Mouse (Mus musculus) left cerebral cortex, postnatal 14 days (tissue): ENCODE data around the gene Enah. TPM values are rescaled to one million over a fixed set of nuclear protein-coding genes. Genes with fewer than 3 reads are reported as not detected.

Experiments used
- DNase-seq, 2 experiments: peaks; one replicate each; pipeline ENCODE4 v3.0.0; 2021 to 2022; ENCODE audit warnings: low spot score in 2 of 2, mixed read lengths in 1 of 2
- intact Hi-C: fragments of 180-260 bp; cut with DNase I; formaldehyde crosslinking; loops from one replicate; pipeline ENCODE4 v1.15.1; 2025
- total RNA-seq, 2 experiments: library from RNA; stranded (reverse); gene quantifications; 2 replicates each; pipeline ENCODE4 v1.2.3; 2021

Enah gene
- total RNA-seq, 2 experiments from 2014 or later = 137 to 151 TPM

DNA sequence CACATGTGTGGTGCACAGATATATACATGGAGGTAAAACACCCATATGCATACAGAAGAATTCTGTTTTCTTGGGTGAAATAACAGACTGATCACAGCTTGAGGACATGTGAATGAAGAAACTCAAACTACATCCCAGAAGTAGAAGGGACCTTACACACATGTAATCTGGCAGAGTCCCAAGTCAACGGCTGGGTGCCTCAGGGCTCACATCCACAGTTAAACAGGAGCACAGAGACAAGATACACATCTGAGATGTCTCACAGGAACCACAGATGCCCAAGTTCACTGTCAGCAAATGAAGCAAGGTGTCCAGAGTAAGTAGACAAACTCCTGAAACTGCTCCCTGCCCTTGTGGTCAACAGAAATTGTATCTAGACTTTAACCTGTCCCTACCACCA, 120.8 kb downstream of the Enah start:
- DNase-seq = no peak
- intact Hi-C loops = no loop called here

DNA sequence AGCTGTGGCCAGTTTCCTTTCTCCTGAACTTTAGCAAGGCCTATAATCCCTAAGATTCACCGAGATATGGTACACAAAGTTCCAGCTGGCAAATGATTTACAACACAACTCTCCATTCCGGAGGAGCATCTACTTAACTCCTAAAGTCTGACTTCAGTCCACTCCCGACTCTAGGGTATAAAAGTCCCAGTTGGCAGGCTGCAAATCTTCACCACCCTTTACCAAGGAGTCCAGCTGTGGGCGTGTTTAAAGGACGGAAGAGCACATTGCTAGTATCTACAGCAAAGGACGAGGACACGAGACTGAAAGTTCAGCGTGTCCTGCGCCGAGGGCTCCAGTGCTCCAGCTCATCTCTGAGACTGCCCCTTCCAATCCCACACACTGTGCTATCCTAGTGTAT, 122.8 kb downstream of the Enah start:
- DNase-seq = no peak
- intact Hi-C loops = no loop called here

DNA sequence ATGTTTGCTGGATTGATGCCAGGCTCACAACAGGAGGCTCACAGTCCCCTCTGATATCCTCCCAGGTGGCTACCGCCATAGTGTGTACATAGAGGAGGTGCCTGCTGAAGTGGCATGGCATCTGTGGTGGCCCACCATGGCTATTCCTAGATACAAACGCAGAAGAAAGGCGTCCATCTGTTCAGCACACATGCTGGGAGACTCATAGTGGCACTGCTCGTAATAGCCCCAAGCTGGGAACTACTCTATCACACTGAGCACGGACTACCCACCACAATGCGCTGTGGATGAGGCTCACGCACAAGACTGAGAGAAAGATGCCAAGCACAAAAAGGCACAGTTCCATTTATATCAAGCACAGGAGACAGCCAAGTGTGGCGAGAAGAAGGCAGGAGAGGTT, 126.1 kb downstream of the Enah start:
- intact Hi-C loops = loop anchor here (5.0 kb wide), 1 partner anchor 124 kb away; the partner anchor contains the start of gene Enah
- peak; percentile 74 to 86 for DNase-seq

DNA sequence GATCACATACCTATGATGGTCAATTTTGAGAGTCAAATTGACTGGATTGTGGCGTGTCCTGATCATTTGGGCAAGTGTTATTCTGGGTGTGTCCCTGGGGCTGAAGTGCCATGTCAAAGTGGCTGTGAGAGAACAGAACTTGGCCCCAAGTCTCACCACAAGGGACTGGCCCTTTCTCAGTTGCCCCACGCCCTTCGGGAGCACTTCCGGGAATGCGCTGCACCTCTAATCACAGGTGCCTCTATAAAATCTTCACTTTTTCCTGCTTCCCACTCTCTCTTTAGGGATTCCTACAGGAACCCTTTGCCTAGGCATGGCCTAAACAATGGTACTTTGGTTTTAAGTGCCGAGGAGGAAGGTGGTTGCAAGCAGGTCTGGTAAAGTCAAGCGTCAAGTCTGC, 130.1 kb downstream of the Enah start:
- intact Hi-C loops = loop anchor here (5.0 kb wide), 2 partner anchors 128 to 648 kb away; partner anchors contain the start of gene Enah
- DNase-seq = no peak

DNA sequence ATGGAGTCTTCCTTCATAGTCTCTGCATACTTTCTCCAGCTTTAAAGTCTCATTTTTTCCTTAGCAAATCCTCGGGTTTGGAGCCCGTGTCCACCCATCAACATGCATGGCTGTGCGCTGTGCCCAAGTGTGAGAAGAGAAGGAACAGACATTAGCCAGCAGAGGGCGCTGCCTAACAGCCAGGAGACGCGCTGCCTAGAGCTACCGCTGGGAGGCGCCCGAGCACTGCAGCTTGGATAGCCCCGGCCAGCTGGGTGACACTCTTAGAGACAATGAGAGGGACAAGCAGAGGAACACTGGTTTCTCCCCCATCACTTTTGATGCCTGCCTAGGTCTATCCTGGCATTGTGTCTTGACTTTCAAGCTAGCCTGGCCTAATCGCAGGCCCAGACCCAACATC, 131.0 kb downstream of the Enah start:
- intact Hi-C loops = loop anchor here (1.0 to 5.0 kb wide), 2 partner anchors 226 to 648 kb away; no protein-coding TSS in a partner anchor

DNA sequence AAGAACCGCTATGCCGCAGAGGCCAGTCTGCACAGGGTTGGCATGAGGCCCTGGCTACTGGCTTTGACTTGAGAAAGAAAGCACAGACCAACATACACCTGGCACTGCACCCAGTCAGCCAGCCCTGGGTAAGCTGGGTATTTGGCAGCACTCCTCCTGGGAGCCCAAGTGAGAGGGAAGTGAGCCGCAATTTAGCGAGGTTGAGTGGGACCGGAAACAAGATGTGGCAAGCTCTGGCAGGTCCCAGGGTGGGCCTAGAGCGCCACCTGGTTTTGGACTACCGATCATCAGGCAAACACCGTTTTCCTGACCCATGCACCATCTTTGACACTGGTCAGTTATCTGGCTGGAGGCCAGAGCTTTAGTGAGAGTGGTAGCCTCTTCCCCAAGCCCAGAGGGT, 138.3 kb downstream of the Enah start:
- DNase-seq = peak; percentile 25 to 50

More for the DNA sequence above, 131.0 kb downstream of the Enah start:
- peak; percentile 87 to 91 for DNase-seq

DNA sequence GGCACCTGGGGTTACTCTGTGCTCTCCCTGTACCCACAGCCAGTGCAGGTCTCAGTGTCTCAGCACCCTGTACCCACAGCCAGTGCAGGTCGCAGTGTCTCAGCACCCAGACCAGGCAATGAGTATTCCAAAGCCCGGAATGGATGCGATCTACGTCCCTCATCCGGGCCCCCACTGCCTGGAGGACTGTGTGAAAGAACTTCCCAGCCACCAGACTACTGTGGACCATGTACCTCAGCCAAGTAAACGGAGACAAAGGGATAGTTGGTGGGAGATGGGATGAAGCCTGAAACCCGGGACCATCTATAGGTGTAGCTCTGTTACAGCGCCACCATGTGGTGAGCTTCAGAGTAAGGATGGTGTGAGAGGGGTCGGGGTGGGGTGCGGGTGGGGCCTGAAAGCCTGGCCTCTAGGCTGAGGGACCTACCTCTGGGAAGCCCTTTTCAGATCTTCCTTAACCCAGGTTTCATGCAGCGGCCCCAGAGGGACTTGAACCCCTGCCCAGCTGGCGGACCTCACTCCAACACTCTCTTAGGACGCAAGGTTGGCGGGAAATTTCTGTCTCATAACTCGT, 139.0 kb downstream of the Enah start:
- DNase-seq = no peak
- intact Hi-C loops = loop anchor here (2.0 to 5.0 kb wide), 2 partner anchors 39 to 152 kb away; partner anchors contain the start of gene Lbr

More for the DNA sequence above, 138.3 kb downstream of the Enah start:
- intact Hi-C loops = loop anchor here (2.0 to 5.0 kb wide), 2 partner anchors 39 to 153 kb away; partner anchors contain the start of gene Lbr

DNA sequence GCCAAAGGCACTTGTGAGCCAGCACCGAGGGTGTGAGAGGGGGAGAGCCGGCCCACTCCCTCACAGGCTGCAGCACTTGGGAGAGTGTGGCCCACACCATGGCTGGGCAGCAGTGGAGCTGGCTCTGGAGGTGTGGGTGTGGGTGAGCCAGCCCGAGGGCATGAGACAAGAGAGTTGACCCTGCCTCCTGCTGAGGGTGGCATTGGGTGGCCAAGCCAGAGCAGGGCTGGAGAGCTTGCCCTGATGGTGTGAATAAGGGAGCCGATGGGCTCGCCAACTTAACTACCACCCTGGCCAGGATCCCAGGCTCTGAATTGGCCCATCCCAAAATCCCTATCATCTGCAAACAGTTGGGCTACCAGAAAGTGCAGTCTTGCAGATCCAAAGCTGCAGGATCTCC, 141.4 kb downstream of the Enah start:
- intact Hi-C loops = no loop called here

DNA sequence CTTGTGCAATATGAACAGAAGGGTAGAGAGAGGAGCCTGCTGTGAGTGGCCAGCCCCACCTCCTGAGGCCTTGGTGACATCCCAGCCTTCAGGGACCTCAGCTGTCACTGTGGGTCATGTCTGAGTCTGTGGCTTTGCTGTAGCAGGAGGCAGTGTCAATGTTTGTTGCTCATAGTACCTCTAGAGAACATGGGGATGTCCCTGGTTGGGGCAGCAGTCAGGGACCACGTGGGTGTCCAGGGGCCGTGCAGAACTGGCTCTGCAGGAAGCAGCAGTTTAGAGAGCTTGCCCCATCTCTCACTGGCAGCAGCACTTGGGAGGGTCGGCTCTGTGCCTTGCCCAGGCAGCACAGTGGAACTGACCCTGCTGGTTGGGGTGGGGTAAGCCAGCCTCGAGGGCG, 142.7 kb downstream of the Enah start:
- no peak for DNase-seq
- intact Hi-C loops = no loop called here

More for the DNA sequence above, 141.4 kb downstream of the Enah start:
- no peak for DNase-seq

DNA sequence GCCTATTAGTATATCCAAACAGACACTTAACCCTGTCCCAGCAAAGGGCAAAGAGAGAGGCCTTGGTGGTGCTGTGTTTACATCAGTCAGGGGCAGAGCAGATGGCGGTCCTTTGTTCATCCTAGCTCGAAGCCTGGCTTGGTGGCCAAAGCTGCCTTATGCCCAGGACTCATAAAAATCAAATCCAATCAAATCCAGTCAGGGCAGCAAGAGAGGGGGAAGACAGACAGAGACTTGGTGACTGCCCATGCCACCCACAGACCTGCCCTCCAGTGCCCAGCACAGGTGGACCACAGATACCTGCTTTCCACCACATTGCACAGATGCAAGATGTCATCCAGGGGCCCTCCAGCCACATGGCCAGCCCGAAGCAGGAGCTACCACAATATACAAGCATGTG, 143.1 kb downstream of the Enah start:
- intact Hi-C loops = no loop called here
- no peak for DNase-seq

DNA sequence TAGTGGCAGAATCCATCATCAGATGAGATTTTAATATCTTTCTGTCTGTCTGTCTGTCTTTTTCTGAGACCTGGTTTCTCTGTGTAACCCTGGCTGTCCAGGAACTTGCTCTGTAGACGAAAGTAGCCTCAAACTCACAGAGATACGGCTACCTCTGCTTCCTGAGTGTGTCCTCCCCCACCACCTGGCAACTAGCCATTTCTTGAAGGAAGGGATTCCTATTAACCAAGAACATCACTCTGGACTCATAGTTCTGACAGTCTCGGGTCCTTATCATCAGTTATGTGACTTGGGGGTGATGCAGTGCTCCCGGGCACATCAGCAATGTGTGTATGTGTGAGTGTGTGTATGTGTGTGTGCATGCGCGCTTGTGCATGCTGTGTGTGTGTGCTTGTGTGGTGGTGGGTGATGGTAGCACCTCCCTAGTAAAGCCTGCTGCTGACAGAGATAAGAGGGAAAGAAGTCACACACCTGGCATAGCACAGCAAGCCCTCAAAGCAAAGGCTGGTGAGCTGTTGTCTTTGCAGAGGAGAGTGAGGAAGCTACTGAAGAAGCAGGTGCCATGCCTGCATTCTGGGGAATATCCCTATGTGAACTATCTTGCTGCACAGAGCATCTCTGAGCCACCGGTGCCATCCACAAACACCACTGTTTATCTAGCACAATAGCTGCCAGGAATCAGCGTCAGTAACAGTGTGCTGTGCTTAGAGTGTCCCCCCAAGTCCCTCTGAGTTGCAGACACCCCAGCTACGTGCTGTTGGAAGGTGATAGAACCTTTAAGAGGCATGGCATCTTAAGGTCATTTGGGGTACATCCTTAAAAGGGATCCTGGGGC, 146.5 kb downstream of the Enah start:
- no peak for DNase-seq
- intact Hi-C loops = no loop called here

DNA sequence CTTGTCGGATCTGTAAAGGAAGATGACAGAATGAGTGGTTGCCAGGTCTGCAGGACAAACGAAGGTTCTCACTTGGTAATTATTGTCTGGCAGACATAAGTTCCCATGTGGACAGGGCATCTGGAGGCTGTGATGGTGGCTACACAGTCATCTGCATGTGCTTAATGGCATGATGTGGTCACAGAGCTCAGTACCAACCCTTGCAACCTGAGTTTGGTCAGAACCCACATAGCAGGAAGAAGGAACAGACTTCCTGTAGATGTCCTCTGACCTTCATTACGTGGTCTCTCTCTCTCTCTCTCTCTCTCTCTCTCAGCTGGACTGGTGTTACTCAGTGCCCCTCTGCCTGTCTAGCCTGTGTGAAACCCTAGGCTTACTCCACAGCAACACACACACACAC, 147.2 kb downstream of the Enah start:
- no peak for DNase-seq
- intact Hi-C loops = no loop called here

DNA sequence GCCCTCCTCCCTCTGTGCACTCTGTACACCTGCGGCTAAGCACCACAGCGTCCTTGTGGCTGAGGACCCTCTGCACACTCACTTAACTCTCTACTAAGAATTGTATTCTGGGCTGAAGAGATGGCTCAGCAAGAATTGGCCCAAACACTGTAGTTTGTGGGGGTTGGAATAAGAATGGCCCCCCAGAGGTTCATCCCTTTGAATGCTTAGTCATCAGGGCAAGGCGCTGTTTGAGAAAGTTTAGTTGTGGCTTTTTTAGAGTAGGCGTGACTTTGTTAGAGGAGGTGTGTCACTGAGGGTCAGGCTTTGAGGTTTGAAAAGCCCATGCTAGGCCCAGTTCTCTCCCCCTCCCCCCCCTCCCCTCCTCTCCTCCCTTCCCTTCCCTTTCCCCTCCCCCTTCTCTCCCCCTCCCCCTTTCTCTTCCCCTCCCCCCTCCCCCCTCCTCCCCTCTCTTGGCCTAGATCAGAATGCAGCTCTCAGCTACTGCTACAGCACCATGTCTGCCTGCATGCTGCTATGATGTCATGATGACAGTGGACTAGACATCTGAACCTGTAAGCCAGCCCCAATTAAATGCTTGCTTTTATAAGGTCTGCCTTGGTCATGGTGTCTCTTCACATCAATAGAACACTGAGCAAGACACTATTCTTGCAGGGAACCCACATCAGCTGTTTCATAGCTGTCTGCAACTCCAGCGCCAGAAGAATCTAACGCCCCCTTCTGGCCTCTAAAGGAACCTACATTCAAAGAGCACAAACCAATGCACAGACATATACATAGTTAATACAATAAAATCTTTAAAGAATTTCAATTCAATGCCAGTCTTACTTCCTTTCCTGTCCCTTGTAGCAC, 153.1 kb downstream of the Enah start:
- intact Hi-C loops = no loop called here
- DNase-seq = no peak

DNA sequence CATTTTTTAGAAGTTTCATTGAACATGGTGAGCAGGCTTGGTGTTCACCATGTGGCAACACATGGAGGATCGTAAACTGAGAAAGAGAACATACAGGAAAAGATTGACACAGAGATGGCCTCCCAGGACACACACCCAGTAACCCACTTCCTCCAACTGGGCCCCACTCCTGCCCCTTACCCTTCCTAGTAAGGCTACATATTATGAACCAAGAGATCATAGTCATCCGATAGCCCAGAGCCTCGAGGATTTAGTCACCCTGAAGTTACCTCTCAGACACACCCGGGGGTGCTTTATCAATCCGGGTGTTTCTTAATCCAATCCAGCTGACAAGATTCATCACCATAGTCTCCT, 153.9 kb downstream of the Enah start:
- DNase-seq = no peak

DNA sequence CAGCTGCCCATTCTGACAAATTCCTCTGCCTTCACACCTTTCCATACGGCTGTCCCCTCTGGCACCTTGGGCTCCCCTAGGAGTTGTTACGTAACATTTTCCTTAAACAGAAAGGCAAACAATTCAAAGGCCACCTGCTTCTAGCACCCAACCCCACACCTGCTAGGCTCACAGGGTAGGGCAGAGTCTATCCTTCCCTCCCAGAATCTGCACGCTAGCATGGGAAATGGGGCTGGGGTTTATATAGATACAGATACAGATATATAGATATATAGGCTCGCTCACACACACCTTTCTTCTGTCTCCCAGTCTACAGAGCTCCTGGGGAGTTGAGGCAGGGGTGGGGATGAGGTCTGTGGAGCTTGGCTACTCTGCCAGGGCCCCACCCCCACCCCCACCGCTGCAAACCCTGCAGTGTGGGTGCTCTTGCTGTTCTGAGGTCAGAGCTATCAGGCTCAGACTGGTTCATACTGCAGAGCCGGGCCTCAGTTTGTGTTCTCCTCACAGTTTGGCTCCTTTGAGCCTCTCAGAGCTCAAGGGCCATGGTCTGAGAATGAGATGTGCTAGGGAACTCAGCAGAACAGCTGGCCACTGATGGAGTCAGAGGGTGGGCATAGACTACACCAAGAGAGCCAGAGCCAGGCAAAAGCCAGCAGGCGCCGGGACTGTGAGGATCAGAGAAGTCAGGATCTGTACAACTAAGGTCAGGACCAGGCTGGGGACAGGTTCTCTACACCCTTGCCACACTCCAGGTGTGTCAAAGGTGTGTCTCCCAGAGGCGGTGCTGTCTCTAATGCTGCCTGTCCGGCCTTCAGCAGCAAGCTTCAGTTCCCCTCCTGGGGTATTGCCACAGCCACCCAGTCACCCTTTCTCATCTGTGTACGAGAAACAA, 154.6 kb downstream of the Enah start:
- no peak for DNase-seq
- intact Hi-C loops = no loop called here

More for the DNA sequence above, 153.9 kb downstream of the Enah start:
- intact Hi-C loops = no loop called here

DNA sequence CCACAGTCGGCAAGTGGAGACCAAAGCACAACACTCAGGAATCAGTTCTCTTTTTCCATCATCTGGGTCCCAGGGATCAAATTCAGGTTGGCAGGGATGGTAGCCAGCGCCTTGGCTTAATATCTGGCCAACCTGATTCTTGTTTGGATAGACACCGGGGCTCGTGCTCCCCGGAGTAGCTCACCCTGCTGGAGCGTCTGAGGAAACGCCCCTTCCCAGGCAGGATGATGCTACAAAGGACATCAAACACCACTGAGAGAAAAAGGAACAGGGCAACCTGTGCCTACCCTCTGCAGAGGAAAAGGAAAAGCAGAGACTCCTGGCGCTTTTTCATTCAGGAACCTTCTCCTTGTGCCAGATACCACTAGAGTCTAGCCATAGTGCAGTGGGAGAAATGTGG, 156.4 kb downstream of the Enah start:
- DNase-seq = no peak
- intact Hi-C loops = no loop called here

DNA sequence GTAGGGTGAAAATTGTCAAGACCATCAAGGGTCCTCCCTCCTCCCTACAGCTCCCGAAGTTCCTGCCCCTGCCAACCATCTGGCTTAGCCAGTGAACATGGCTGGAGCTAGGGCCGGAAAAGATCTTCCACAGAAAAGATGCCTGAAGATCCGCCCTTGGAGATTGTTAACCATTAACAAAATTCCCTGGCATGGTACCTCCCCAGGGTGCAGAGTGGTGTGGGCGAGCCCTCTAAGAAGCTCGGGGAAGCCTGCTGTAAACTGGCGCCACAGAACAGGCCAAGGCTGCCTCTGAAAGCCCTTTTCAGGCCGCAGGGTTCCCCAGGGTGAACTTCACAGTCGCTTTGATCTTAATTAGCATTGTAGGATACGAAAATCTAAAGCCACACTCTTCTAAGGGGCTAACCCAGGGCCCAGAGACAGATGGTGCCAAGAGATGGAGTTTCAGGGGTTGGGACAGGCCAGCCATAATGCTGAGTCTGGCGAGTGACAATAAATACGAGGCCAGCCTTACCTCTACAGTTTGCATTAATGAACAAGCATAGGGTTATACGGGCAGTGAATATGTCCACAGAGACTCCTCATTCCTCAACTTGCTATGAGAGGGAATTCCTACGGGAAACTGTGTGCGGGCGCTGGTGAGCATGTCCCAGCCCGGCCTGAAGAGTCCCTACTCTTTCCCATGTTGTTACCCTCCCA, 157.0 kb downstream of the Enah start:
- intact Hi-C loops = no loop called here
- no peak for DNase-seq

DNA sequence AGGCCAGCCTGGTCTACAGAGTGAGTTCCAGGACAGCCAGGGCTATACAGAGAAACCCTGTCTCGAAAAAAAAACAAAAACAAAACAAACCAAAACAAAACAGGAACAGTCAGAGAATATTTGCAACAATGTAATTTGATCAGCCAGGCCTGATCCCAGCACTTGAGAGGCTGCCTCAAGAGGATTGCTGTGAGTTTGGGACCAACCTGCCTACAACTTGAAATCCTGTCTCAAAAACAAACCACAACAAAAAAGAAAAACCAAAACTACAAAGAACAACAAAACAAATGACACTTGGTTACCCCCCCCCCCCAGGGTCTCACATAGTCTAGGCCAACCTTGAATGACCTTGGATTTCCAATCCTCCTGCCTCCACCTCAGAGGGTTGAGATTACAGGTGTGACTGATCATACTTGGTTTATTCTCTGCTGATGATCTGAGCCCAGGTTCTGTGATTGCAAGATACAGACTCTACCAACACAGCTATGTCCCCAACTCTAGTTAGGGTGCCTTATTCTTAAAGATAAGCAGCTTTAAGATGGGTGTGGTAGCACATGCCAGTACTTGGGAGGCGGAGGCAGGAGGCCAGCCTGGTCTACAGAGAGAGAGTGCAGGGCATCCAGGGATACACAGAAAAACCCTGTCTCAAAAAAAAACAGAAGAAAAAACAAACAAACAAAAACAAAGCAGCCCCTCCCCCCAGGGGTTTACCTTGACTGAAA, 158.4 kb downstream of the Enah start:
- intact Hi-C loops = no loop called here
- no peak for DNase-seq
